Mouse (Mus musculus) adrenal gland, postnatal 14 days (tissue): Measurements from ENCODE around the gene Casc3. TPM values are rescaled to one million over a fixed set of nuclear protein-coding genes. Genes with fewer than 3 reads are reported as not detected.
A peak's percentile ranks its signal among the peaks of the same experiment; 100 is the strongest.
"Not testable (repeated sequence)": the region's sequence is repeated elsewhere in the genome, so short reads cannot be mapped to it uniquely, and the experiment has no call there.

Experiments used
- DNase-seq: peaks from one replicate; pipeline ENCODE4 v3.0.0; 2021; ENCODE audit warnings: mixed read lengths
- total RNA-seq: library from RNA; stranded (reverse); gene quantifications from 2 replicates; pipeline ENCODE4 v1.2.3, GENCODE M21; 2021

The Casc3 gene
- total RNA-seq, 1 experiment from 2014 or later = 37.8 TPM

DNA sequence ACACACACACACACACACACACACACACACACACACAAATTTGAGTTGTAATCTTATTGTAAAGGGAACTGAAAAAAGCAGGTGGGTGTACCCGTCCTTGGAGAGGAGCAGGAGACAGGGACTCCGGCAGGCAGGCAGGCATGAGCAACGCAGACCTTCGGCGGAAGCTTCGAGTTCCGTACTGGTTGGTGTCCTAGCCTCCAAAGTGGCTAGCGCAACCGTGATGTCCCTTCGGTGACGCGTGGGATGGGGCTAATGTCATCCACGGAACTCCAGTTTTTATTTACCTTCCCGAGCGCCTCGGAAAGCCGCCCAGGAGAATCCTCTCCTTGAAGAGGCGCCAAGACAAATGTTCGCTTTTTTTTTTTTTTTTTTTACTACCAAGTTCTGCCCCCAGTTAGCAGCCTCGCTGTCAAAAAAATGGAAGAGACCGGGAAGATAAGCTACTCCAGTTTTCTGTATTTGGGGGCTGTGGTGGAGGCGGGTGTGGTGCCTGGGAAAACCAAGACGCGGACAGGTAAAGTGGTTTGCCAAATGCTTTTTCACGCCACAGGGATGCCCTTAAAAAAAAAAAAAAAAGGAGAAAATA lies 15.4 kb upstream of the Casc3 start:
- no peak for DNase-seq

GRCm38 (mm10) chr11:98789824-98790223 lies 14.9 kb upstream of the Casc3 start:
- no peak for DNase-seq

DNA sequence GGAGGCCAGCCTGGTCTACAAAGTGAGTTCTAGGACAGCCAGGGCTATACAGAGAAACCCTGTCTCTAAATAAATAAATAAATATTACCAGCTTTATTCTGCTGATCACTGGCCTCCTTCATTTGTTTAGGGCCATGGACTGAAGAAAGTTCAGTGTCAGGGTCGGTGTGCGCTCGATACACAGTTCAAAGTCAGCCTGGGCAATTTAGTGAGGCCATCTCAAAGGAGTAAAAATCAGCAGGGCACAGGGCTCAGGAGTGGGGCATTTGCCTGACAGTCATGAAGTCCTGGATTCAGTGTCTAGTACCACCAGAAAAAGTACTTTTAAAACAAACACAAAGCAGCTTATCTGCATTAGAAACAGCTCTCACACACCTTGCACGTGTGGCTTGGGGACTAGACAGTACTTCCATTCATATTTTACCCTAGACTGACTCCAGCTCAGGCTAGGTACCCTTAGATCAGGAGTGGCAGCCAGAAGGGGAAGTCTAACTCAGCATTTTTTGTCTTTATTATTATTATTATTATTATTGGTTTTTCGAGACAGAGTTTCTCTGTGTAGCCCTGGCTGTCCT lies 14.0 kb upstream of the Casc3 start:
- no peak for DNase-seq

GRCm38 (mm10) chr11:98791448-98791847 lies 13.3 kb upstream of the Casc3 start:
- no peak for DNase-seq

DNA sequence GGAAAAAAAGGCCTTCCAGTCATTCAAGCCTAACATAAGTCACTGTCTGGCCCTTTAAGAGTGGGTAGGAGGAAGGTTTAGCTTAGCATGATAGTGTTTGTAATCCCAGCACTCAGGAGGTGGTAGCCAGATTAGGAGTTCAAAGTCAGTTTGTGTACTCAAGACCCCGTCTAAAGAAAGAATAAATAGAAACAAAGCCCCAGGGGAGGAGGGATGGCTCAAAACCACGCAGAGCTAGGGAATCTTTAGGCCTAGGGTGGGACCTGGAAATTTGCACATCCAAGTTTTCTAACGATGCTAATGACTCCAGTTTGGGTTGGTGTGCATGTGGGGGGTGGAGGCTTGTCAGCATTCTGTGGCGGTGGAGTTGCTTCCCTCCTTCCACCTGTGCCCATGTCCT lies 12.6 kb upstream of the Casc3 start:
- no peak for DNase-seq

DNA sequence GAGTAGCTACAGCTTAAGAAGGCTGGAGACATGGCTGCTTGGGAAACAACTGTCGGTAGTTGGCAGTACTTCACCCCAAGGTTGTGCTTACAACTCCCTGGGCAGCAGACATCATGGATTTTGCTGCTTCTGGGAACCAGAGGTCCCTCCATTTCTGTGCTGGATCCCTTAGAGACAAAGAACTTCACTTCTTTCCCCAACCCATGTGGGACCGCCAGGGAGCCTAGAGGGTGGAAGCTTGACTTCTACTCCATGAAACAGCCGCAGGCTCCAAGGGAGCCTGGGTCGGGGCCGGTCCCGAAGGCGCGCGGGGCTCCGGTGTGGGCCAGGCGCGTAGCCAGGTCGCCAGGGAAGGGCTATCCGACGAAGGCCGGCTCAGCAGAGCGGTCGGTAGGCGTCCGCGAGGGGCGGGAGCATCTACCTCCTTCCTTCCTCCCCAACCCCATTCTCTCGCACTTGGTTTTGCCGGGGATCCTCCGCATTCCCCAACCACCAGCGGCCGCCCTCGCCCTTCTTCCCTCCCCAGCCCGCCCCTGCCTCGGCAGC lies 10.2 kb upstream of the Casc3 start:
- DNase-seq = peak; percentile 89

DNA sequence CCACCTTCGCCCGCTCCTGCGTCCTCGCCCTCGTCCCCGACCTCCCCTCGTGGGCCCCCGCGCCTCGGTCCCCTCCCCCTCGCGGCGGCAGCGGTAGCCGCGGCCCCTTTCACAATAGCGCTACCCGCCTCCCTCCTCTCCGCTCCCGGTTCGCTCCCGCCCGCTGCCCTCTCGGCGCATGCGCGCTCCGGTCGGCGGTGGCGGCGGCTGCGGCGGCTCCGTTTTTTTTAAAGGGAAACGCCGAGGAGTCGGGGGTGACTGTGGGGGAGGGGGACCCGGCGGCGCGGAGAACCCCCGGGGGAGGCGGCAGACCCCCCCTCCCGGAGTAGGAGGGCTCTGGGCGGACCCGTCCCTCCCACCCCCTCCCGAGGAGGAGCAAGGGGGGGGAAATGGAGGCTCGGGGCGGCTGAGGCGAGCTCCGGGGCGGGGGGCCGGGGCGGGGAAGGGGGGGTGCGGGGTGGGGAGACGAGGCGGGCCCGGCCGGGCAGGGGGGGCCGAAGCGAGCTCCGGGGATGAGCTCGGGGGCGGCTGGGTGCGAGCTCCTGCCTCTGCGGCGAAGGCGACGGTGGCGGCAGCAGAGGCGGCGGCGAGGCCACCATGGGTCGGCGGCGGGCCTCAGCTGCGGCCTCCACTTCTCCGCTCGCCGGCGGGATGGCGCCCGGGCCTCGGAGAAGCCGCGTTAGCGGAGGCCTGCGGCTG lies 9.5 kb upstream of the Casc3 start, which contains the start of gene Msl1:
Gene Msl1, plus strand, starts transcription at position 502 of the 699 bp plus-strand sequence.
- peak; percentile 94 for DNase-seq

DNA sequence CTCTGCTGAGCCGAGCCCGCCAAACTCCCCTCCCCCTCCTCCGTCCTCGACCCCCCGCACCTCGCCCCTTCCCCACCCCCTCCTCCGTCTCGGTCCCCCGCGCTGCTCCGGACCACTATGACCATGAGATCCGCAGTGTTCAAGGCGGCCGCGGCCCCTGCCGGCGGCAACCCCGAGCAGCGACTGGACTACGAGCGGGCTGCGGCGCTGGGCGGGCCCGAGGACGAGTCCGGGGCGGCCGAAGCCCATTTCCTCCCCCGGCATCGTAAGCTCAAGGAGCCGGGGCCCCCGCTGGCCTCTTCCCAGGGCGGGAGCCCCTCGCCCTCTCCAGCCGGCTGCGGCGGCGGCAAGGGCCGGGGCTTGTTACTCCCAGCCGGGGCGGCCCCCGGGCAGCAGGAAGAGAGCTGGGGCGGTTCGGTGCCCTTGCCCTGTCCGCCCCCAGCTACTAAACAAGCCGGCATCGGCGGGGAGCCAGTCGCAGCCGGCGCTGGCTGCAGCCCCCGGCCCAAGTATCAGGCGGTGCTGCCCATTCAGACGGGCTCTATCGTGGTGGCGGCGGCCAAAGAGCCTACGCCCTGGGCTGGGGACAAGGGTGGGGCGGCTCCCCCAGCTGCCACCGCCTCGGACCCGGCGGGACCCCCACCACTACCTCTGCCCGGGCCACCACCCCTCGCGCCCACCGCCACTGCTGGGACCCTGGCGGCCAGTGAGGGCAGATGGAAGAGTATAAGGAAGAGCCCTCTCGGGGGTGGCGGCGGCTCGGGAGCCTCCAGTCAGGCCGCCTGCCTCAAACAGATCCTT lies 8.8 kb upstream of the Casc3 start:
- peak; percentile 80 for DNase-seq

DNA sequence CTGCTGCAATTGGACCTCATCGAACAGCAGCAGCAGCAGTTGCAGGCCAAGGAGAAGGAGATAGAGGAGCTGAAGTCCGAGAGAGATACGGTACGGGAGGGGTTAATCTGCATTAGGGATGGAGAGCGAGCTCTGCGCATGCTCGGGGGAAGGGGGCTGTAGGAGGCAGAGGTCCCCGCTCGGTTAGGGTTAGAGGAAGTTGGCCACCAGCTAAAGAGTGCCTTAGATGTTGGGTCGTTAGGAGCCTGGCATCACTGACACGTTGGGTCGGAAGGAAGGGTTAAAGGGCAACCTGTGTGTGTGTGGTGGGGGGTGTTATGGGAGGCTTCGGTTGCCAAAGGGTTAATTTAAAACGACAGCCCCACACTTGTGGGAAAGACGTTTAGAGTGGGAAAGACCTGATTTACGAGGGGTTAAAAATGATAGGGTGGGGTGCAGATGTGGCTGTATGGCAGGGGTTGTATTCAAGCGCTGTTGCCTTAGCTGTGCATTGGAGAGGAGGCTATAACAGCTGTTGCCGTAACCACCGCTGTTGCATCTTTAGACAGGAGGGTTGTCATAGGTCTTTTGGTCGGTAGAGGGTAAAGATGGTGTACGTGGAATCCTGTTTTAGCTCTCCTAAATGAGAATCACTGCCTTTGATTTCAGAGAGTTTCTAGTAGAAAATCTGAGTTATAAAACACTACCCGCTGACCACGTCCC lies 8.0 kb upstream of the Casc3 start:
- DNase-seq = peak; percentile 85

DNA sequence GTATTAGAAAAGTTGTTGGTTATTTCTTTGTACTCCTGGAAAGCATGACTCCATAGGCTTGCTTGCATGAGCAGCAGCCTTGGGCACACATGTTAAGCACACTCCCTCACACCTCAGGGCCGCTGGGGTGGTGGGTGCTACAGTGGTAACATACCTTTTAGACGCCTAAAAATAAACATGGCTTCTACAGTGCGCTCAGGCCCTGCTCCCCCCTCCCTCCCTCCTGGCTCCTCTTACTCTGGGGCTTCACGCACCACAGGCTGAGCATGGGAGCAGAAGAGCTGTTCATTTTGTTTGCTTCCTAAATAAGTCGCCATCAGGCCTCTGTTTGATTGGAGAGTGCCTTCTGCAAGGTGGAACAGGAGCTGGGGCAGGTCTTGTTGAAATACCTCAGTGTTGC lies 7.4 kb upstream of the Casc3 start:
- peak; percentile 36 for DNase-seq

DNA sequence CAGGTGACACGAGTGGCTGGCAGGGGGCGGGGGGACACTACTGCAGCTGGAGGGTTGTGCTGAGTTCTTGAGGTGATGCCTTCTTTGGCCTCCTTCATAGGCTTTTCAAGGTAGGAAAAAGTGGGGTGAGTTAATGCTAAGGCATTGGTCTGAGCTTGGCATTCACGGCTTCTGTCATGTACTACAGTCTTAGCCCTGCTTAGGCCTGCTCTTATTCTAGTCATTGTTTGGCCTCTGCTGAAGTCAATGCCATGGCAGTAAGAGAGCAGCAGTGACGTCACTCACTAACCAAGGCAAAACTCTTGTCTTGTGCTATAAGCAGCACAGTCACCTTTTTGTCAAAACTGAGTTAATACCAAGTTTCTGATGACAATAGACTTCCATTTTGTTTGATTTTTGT lies 6.8 kb upstream of the Casc3 start:
- DNase-seq = peak; percentile 57

DNA sequence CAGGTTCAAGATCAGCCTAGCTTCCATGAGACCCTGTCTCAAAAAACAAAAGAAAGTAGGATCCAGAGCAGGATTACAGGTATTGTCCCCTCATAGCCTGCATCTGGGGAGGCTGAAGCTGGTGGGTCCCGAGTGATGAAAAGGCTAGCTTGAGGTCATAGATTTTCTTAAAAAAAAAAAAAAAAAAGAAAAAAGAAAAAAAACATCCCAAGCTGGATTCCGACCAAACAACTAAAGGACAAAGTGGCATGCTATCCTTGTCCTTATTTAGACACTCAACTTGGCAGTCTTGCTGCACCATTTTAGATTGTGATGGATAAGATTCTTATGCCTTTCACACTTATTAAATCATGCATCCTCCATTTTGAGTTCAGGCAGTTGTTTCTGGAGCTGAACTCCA lies 3.7 kb downstream of the Casc3 start:
- DNase-seq = no peak

DNA sequence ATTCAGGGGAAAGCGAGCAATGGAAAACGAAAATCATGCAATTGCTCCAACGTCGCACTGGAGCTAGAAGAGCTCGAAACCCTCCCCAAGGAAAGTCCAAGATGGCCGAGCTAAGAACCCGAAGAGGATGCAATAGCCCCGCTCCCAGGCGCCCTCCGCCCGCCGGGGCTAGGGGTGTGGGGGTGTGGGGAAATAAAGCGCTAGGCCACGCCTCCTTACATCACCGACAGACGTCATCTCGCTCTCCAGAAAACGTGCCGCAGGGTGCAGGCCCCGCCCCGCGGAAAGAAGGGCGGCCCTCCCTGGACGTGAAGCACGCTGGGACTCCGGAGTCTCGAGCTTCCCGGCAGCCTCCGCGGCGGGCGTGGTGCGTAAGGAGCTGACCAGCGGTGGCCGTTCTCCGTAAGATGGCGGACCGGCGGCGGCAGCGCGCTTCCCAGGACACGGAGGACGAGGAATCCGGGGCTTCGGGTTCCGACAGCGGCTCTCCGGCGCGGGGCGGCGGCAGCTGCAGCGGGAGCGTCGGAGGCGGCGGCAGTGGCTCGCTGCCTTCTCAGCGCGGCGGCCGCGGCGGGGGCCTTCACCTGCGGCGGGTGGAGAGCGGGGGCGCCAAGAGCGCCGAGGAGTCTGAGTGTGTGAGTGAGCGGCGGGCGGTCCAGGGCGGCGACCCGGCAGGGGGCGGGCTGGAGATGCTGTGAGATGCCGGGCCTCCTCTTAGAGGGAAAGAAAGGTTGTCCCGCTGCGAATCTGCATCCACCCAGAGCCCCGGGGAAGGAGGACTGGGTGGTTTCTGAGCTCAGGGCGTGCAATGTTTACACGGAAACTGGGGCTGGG lies 5.0 kb downstream of the Casc3 start:
- DNase-seq = peak; percentile 99

- no peak for DNase-seq
These were observed 6.0 kb downstream of the Casc3 start for GRCm38 (mm10) chr11:98810686-98811085.

DNA sequence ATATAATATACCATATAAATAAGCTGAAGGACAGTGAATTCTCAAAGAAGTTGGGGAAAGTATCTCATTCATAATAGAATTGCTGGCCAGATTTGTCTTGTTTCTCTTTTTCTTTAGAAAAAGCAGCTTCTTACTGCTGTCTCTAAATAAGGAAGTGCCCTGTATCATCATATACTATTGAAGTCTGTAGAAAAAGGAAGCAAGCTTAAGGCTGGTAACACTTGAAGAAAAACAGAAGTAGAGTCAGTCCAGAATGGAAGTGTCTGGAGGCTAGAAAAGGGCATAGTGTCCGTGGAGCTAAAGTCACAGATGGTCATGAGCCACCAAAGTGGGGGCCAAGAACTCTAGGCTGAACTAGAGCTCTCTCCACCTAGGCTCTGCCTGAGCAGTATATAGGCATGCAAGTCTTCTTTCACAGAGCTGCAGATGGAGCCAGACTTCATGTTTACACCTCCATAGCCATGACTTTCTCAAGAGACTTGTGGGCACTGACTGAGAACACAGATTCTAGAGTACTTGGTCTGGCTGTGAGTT lies 12.1 kb downstream of the Casc3 start:
- no peak for DNase-seq

DNA sequence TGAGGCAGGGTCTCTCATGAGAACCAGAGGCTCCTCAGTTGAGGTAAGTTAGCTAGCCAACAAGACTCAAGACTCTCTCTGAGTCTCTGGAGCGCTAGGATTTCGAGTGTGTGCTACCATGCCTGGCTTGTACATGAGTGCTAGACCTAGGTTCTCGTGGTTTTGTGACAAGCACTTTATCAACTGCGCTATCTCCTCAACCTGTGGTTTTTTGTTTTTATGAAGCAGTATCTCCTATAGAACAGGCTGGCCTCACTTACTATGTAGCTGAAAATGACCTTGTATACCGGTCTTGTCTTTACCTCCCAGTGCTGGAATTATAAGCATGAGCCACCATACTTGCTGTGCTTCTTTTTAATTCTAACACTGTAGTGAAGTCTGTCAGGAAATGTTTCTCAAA lies 16.3 kb downstream of the Casc3 start:
- no peak for DNase-seq

- DNase-seq = not testable (repeated sequence)
These were observed 21.4 kb downstream of the Casc3 start for GRCm38 (mm10) chr11:98826071-98826470.

DNA sequence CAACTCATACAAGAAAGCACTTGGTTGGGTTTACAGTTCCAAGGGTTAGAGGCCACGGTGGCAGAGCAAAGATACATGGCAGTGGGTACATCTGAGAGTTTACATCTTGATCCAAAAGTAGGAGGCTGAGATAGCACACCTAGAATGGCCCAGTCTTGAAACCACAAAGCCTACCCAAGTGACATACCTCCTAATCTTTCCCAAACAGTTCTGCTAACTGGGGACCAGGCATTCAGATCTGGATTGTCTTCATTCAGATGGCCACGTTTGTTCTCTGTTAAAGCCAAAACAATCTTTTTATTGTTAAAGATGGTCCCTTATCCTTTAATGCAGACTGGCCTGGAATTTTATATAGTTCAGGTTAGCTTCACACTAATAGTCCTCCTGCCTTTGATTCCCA lies 23.2 kb downstream of the Casc3 start:
- no peak for DNase-seq

DNA sequence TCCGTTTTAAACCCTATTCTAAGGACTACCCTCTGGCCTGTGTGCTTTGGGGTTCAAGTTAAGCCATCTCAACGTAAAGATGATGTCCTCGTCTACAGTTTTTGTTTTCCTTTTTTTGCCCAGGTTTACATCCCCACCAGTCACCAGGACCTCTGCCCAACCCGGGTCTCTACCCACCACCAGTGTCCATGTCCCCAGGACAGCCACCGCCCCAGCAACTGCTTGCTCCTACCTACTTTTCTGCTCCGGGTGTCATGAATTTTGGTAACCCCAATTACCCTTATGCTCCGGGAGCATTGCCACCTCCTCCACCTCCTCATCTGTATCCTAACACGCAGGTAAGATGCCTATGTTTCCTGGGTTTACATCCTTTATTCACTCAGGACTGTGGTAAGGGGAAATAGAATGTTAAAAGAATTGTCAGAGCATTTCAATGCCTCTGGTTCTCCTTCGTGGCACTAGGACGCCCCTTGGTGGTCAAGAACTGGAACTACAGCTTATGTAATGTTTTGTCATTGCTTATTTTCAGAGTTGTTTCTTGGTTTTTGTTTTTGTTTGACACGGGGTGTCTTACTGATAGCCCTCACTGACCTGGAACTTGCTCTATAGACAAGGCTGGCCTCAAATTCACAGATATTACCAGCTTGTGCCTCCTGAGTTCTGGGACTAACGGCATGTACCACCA lies 24.5 kb downstream of the Casc3 start:
- DNase-seq = peak; percentile 69

DNA sequence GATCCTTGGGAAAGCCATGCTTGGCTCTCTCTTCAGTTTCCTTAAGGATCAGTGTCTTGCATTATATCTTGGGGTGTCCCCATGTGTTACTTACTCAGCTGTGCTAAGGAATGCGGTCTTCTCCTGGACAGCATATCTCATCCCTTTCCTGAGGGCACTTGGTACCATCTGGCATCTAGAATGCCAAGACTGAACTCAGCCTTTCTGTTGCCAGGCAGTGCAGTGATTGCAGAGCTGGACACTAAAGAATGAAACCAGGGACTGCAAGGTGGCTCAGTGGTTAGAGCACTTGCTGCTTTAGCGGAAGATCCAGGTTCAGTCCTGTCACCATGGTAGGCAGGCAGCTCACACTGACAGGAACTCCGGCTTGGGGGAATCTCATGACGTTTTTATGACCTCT lies 25.2 kb downstream of the Casc3 start:
- DNase-seq = no peak
